Mouse (Mus musculus) cerebellum, adult 2 months (tissue): ENCODE results near the gene Ckap2.

ENCODE experiments used
- CTCF ChIP-seq: fragments of 200-500 bp; IDR thresholded peaks from 2 replicates; pipeline ENCODE4 v1.5.1; 2011; ENCODE audit warnings: low read depth, mild to moderate bottlenecking, control low read depth, low read length, moderate library complexity, borderline replicate concordance; ENCODE audit not compliant: insufficient read depth
- POLR2A ChIP-seq: fragments of 200-500 bp; IDR thresholded peaks from 2 replicates; pipeline ENCODE4 v1.6.1; 2011; ENCODE audit warnings: low read length, control low read depth, borderline replicate concordance; ENCODE audit not compliant: insufficient read depth

GRCm38 (mm10) chr8:22228621-22229020, 43.0 kb upstream of the Ckap2 start:
- TF ChIP-seq POLR2A = no peak
- no peak for TF ChIP-seq CTCF
